Mouse (Mus musculus) thymus, postnatal 36 days (tissue): ENCODE measurements around the gene Cldn14.

Experiments
- DNase-seq, 2 experiments: peaks; one replicate each; pipeline ENCODE4 v3.0.0; 2022; ENCODE audit warnings: mixed read lengths in 2 of 2

Gene Cldn14

DNA sequence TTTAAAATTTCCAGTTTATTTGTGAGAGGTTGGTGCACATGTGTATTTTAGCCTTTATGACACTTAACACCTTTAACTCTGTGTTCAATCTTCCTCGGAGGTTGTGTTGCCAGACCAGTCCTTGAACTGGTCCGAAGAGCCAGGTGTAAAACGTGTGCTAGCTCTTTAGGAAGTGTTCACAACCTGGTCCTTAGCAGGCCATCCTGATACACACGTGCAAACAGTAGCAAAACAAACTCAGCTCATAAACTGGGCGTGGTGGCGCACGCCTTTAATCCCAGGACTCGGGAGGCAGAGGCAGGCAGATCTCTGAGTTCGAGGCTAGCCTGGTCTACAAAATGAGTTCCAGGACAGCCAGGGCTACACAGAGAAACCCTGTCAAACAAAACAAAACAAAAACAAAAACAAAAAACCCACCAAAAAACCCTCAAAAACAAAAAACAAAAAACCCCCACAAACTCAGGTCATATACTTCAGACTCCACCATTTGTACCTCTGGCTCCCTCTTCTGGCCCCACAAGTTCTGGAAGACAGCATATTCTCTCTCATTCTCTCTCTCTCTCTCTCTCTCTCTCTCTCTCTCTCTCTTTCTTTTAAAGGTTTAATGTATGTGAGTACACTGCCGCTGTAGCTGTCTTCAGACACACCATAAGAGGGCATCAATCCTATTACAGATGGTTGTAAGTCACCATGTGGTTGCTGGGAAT lies 65.7 kb downstream of the Cldn14 start:
- no peak for DNase-seq

DNA sequence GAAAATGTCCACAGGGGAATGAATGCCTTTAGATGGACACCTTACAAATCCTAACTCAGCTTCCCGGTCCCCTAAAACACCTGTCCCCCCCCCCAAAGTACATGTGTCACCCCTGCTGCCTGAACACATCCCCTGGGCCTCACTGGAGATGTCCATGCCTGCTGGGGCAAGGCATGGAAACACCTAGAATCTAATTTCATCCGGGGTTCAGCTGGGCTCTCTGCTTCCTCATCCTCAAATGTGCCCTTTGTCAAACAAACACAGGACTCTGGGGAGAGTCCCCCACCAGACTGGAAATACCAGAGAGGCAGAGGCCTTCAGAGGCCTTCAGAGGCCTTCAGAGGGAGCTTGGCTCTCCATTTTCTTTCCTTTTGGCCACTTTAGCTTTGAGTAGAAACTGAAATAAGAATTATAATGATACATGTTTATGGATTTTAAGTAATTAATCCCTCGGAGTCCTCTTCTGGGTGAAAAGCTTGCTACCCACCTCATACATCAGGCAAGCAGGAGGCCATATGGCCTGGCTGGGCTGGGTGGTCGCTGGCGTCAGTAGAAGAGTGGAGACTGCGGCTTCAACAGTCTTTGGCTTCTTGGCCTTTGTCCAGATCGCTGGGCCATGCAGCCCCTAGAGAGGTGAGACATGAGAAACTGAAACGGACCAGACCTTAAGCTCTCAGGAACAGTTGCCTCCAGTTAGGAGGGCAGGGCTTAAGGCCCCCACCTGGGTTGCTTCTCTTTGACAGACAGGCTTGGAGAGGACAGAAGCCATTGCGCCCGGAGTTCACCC lies 66.7 kb downstream of the Cldn14 start:
- no peak for DNase-seq

DNA sequence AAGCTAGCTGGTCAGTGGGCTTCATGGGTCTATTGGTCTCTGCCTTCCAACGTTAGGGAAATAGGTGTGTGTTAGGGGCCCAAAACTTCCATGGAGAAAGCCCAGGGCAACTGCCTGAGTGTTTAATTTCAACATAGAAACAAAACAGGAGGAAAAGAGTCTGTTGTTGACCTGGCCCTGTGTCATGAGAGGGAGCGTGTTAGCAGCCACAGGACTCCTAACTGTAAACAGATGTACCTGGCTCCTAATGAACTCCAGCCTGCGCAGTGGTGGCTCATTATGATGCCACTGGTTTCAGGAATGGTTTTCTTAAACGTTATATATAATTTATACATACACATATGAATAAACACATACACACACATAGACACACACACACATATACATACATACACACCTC lies 68.7 kb downstream of the Cldn14 start:
- no peak for DNase-seq

DNA sequence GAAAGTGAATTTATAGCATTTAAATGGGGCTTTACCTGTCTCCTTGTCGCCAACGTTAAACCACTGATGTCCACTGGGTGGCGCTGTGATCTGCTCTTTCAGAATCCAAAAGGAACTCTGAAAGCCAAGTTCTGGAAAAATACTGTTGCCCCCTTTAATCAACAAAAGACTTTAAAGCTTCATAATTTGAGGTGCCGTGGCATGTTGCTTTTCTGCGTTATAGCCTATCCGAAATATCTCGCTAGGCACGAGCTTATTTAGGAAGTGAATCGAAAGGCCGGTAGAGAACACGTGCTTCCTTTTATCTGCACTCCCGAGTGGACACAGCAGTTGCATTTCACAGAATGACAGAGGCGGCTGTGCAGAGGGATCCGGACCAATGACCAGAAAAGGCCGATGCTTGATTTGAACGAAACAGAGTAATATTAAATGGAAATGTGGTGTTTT lies 70.2 kb downstream of the Cldn14 start:
- DNase-seq: peak; percentile 41 to 59

DNA sequence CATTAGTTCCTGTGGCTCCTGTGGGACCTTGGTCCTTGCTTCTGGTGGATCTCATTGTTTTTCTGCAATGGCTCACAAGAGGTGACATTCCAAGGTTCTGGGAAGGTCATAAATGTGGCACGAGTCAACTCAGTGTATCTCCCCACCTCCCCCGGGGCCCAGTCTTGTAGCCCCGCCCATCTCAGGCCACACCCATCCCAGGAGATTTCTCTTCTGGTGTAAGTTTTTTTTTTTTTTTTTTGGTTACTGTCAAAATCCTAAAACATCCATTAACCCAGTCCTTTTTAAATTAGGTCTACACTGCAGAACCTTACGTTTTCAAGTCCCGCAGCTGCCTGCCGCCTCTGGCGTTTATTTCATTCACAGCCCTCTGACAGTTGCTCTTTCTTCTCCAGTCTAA lies 73.6 kb downstream of the Cldn14 start:
- peak; percentile 26 to 43 for DNase-seq

DNA sequence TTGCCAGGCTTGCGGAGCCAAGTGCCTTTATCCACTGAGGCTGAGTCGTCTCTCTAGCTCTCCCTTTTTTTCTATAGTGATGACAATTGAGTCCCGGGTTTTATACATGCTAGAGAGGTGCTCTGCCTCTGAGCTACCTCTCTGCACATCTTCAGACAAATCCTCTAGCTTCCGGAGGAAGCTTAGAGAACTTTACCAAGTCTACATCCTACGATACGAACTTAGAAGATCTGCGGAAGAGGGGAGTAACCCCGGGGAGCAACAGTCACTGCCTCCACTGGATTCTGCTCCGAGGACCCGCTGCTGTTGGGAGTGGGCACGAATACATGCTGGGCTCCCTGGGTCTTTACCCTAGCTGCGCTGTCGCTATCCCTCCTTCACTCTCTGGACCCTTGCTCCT lies 74.0 kb downstream of the Cldn14 start:
- DNase-seq: no peak

DNA sequence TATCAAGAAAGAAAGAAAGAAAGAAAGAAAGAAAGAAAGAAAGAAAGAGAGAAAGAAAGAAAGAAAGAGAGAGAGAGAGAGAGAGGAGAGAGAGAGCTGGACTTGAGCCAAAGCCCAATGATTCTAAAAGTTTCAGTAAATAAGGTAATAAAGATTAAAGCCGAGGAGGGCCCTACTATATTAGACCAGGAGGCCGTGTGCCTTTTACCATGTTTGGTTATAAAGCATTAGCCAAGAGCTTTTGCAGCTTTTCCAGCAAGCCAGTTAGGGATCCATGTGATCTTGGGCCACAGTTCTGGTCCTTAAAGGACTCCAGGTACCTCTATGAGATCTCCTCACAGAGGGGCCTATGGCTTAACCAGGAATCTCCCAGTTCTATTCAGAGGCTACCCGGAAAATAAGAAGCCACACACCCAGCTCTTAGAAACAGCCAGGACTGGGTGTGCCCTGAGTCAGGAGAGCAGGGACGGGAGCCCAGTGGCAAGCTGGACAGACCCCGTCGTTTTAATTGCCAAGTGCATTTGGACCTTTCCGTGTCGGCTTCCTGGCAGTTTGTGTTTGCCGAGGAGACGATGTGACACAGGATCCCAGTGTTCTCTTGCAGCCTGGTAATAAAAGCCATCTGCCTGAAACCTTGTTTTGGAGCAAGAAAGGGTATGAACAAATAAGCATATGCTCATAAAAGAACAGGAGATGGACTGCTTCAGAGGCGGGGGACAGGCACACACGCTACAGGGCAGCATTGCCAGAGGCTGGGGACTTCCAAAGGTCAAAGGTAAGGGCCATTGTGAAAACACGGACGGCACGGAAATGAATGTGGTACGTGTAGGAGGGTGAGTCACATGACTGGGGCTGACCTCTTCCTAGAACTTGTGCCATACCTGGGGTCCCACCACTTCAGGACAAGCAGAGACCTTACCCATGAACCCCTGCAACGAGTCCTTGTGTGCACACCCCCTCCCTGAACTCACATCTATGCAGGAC lies 76.2 kb downstream of the Cldn14 start:
- DNase-seq: no peak

DNA sequence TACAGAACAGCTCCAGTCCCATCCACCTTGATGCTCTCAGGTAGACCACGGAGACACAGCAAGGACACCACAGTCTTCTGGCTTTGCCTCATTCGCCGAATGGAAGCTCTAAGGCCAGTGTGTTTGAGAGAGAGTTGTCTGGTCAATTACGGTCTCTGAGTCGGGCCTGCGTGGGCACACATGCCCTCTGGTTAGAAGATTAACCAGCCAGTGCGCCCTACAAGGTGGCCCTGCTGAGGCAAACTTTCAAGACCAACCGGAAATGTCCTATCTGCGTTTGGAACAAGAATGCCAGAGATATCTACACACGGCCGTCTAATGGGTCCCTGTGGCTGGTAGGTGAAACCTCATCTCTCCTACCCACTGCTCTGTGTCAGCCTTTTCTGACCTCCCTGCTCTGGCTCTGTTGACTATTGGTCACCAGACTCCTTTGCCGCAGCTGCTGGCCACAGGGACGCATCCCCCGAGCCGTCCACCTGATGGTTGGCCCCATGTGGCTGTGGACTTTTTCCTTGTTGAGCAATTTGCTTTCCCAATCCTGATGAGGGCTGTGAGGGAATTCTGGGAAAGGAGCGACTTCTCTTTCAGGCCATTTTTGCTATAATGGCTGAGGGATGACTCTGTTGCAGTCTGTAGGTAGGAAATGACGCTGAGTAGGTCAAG lies 79.1 kb downstream of the Cldn14 start:
- no peak for DNase-seq

DNA sequence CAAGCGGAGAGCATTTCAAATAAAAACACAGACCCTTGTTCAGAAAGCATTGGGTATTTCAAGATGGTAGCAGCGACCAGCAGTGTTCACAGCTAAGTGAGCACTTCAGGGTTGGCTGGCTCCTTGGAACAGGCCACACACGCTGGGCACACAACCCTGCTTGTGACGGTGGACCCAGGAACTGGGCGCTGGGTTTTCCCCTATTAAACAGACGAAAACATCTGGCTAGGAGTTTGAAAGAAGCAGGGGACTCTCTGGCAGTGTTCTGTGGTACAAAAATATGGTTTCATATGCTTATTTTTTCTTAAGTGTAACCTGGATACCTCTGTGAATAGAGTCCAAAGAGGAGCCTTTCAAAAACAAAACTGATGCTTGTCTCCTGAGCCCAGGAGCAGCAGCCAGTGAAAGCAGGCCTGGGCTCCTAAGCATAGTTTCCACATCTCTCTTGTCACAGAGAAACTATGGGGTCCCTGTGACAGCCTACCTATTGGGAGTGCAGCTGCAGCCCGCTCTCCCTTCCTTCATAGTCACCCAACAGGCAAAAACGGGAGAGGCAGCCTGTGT lies 82.9 kb downstream of the Cldn14 start:
- no peak for DNase-seq

DNA sequence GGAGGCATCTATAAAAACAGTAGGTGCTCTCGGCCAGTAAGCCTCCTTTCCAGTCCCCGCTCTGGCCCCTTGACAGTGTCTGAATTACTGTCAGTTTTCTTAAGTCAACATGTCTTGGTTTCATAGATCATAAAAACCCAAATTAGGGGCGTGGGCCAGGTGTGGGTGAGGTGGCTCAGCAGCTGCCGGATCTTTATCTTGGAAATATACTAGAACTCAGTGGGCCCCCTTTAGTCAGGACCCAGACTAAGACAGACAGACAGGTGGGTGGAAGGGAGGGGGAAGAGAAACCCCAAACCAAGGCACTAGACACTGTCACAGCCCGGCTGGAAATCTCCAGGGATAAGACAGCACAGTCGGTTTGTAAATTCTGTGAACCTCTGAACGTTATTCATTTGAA lies 84.8 kb downstream of the Cldn14 start:
- DNase-seq: no peak

DNA sequence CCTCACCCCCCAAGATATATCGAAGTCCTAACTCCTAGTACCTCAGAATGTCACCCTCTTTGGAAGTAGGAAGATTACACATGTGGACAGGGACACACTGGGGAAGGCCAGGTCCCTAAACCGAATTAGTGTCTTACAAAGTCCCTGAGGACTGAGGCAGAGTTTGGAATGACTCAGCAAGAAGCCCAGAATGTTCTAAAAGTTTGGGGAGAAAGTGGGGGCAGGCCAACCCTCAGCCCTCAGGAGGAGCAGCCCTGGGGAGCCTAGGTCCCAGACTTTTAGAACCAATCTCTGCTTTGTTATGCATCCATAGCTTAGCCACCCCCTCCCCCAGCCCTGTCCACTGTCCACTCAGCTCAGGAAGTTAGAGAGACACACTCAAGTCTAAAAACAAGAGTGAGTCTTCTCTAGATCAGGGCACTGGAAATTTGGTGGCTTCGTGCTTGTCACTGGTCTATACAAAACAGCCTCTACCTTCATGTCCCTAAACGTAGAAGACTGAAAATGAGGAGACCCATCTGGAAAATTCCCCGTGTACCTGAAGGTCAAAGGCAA lies 85.7 kb downstream of the Cldn14 start:
- DNase-seq: no peak

DNA sequence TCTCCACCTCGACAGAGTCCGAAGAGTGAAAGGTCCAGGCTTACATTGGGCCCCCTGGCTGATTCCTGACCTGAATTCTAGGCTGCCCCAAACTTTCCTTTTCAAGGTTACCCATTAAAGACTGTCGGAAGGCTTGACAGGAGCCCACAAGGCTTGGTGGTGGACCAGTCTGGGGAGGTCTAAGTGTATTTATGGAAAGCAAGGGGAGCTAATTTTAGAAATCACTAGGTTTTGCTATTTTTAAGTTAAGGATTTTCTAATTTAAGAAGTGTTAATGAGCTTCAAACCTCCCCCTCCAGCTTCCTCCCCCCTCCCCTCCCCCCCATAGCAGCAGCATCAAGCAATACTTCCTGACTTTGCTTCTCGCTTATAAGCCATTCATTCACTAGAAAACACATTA lies 88.0 kb downstream of the Cldn14 start:
- no peak for DNase-seq

DNA sequence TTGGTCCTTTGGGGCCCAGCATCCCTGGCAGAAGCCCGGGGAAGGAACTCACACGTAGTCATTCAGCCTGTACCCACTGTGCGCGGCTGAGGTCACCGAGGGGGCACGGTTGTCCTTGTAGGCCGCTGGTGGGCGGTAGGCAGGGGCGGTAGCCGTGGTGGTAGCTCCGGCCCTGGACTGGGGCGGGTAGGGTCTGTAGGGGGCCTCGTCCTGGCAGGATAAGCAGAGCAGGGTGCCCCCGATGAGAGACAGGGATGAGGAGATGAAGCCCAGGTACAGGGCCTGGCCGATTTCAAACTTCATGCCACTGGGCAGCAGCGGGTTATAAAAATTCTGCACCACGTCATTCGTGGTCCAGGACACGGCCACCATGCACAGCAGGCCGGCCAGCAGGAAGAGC lies 89.4 kb downstream of the Cldn14 start:
- DNase-seq: no peak

DNA sequence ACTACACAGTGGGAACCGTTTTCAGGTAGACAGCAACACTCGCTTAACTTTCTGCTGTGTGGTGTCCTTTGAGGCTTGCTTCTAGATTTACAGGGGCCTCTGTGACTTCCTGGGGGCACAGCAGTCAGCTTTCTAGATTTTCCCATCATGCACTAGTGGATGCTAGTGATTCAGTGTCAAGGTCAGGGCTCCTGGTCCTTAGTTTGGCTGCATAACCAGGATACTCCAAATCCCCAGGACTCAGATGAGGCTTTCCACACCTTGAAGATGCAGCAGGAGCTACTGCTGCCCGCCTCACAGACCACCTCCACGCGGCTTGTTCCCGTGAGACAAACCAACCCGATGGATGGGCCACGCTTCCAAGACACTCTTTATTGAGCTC lies 90.0 kb downstream of the Cldn14 start:
- DNase-seq: no peak

DNA sequence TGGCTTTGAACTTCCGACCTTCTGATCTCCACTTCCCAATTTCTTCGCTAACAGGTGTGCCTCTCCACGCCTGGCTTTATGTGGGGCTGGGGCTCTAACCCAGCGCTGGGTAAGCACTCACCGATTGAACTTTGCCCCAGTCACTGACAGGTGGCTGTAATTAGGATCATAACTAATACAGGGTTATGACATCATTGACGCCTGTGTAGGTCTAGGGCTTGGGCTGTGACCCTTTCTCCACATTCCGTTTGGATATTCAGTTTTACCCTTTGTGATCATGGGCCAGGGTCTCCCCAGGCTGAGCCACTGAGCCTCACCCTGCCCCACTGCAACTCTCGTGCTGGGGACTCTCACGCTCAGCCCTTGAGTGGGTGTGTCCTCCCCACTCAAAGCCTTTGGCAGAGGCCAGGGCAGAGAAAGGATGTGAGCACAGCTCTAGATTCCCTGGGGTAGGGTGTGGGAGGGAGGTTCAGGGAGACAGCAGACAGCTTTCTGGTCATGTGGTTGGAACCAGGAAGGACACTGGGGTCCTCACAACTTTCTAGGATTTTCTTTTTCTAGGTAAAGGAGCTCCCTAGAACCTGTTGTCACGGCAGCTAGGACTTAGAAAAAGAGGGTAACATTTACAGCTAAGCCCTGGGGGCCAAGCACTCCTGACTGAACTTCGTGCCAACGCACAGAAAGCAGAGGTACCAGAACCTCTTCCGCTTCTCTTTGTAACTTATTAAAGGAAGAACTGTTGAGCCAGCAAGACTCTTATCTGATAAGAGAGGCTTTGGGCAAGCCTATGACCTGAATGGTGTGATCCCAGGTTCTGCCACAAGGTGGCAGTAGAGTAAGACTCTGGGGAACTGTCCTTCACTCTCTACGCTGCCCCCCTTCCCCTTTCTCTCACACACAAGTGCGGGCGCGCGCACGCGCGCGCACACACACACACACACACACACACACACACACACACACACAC lies 90.6 kb downstream of the Cldn14 start:
- peak; percentile 78 to 84 for DNase-seq

DNA sequence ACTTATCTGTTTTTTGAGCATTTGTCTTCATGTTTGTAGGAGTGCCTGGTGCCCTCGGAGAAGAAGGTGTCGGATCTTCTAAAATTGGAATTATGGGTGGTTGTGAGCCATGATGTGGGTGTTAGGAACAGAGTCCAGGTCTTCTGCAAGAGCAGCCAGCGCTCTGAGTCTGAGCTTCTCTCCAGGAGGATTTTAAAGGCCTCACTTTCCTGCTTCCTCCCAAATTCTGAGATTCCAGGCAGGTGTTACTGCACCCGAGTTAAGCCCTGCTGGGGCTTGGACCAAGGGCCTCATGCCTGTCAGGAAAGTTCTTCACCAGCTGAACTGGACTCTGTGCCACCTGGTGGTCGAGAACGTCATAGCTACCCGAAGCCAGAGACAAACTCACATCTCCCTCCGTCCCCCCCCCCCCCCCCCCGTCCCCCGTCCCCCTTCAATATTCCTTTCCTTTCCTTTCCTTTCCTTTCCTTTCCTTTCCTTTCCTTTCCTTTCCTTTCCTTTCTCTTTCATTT lies 93.2 kb downstream of the Cldn14 start:
- DNase-seq: peak; percentile 67 to 69

DNA sequence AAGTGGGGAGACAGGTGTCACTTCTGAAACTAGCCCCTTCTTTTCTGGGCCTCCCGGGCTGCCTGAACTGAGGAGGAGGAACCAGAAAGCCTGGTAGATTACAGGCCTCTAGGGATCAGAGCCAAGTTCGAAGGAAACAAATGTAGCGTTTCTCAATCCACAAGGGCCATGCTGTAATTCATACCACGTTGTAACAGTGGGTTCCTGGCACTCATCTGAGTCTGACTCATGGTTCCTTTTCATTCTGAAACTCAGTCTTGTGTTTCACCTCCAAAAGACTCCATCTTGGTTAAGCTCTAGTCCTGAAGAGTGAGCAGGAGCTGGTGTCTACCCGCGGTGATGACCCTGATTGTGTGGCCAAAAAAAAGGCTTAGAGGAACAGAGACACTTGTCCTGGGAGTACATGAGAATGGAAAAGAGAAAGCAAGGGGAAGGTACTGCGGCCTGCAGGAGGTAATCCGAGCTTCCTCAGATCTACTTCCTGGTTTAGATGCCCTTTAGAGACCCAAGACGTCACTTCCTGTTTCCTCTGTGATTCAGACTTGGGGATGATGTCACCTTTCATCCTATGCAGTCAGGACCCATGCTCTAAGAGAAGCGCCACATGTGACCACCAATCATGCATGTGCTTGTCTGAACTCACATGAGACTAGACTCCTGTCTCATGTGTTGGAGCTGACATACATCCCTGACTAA lies 94.6 kb downstream of the Cldn14 start:
- no peak for DNase-seq

DNA sequence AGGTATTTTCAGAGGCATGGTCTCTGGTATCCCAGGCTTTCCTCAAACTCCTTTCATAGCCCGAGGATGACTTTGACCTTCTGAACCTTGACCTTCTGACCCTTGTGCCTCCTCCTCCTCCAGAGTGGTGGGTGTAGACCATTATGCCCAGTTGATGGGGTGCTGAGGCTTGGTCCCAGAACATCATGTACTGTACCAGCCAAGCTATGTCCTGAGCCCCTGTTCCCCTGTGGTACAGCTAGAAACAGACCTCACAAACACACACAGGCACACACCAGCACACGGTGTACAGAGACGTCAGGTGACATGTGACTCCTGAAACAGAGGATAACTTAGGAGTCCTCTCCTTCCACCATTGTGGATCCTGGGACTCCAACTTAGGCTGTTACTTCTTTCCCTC lies 95.8 kb downstream of the Cldn14 start:
- DNase-seq: no peak

DNA sequence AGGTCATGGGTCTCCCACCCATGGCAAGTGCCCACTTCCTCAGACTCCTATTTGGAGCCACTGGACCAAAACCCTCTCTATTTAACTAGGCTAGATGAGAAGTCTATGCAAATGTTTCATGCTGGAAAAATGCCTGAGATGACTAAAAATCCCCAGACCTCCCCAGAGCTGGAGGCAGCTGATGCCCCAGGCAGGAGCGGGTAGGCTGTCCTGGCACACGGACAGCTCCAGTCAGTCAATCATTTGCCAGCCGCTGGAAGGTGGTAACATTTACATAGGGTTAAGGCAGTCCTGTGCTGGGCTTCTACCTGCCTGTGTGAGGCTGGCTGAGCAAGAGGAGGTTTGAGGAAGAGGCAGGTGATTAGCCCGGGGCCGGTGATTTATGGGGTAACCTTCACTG lies 96.5 kb downstream of the Cldn14 start:
- no peak for DNase-seq
